Mouse (Mus musculus): ENCODE results near the gene Msh4. TPM values are rescaled to one million over a fixed set of nuclear protein-coding genes. Genes with fewer than 3 reads are reported as not detected.
"Not testable (repeated sequence)": the region's sequence is repeated elsewhere in the genome, so short reads cannot be mapped to it uniquely, and the experiment has no call there.

Gene Msh4
- polyA plus RNA-seq, 1 experiment: 0.09 TPM

DNA sequence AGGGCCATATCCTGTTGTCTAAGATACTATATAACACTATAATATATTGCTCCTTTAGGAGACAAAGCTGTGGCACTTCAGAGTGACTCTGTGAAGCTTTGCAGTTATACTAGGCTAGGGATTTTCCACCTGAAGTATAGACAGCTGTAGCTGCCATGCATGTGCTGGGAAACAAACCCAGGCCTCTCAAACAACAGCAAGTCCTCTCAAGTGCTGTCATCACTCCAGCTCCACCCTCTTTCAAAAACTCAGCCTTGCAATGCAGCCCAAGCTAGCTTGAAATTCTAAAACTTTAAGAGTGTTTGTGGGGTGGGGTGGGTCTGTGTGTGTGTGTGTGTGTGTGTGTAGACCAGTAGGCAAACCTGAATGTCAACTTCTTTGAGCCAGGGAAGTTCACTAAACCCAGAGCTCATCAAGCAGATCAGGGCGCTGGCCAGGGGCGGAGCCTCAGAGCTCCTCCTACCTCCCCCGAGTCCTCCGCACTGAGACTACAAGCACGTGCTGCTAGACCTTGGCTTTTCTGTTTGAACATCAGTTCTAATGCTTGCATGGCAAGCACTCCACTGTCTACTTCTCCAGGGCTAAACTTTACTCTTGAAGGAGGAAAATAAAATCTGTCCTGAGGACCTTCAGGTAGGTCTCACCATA is 56.4 kb downstream of the Msh4 start:
- no peak for DNase-seq (ENCODE audit: low read depth)

DNA sequence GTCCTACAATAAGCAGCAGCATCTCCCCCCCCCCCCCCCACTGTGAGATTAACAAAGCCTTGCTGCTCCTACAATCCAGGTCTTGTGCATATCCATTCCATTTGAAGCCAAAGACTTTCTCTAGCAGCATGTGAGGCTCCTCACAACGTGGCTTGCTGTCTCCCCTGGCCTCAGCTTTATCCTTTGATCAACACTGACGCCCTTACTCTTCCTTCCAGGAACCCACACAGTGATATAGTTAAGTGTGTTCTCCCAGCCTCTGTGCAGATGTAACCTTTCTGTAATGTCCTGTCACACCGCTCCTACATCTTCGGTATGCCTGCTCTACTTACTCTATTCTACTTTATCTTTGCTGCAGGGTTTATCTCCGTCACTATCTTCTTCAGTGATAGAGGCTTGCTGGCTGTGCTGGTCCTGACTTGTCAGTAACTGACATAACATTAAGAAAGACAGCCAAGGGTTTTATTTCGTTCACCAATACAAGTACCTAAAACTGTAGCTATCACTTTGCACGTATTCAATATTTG is 58.7 kb downstream of the Msh4 start:
- no peak for DNase-seq (ENCODE audit: low read depth)

DNA sequence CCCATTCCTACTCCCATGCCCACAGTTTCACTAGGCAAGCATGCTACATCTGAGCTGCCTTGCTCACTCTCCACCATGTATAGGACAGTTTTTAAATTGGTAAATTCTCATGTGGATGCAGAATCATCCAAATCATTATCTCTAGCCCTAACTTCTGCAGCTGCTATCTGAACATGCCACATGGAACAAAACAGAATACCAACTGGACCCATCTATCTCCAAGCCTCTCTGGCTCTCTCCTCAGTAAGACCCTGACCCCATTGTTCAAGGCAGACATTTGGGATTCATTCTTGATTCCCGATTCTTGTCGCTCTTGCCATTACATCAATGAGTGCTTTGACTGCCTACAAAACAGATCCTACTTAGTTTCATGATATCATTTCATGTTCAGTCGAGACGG is 59.8 kb downstream of the Msh4 start:
- DNase-seq (ENCODE audit: low read depth): no peak

- no peak for DNase-seq (ENCODE audit: low read depth)
These were observed 60.4 kb downstream of the Msh4 start for GRCm38 (mm10) chr3:153845500-153845899.

DNA sequence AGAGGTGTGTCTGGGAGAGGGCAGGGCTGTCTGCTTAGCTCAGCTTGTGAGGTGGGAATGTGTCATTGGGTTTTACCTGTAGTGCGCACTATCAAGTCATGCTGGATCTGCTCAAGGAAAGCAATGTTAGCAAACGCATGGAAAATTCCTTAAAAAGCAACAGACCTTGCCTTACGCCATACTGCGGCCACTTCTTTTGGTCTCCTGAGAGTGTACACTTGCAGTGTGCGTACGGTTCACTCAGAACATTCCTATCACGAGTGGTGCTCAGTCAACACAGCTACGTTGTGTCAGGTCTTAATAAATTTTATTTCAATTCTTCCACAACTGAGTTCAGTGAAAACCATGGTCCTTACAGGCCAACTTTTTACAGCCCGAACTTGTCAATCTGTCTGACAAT is 61.2 kb downstream of the Msh4 start:
- DNase-seq (ENCODE audit: low read depth): no peak

GRCm38 (mm10) chr3:153844030-153844429 is 61.9 kb downstream of the Msh4 start, which contains the start of gene Asb17:
TSS of gene Asb17 (plus strand) at chr3:153844209.
- no peak for DNase-seq (ENCODE audit: low read depth)

- DNase-seq (ENCODE audit: low read depth): no peak
These were observed 68.3 kb downstream of the Msh4 start for GRCm38 (mm10) chr3:153837593-153837992.

DNA sequence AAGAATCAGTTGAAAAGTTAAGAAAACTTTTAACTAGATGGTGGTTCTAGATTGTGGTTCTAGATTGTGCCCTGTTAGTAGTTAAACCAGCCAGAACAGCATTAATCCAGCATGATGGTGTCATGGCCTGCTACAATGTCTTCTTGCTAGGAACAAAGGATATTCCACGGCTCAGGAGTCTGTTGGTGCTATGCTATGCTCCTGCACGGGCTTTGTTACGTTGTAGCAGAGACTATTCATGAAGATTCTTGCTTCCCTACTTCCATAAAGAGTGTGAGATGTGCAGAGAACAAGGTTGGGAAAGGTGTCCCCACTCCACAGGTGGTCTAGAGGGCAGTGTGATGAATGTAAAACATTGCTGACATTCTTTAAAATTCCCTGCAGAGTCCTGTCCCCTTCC is 69.6 kb downstream of the Msh4 start:
- no peak for DNase-seq (ENCODE audit: low read depth)

DNA sequence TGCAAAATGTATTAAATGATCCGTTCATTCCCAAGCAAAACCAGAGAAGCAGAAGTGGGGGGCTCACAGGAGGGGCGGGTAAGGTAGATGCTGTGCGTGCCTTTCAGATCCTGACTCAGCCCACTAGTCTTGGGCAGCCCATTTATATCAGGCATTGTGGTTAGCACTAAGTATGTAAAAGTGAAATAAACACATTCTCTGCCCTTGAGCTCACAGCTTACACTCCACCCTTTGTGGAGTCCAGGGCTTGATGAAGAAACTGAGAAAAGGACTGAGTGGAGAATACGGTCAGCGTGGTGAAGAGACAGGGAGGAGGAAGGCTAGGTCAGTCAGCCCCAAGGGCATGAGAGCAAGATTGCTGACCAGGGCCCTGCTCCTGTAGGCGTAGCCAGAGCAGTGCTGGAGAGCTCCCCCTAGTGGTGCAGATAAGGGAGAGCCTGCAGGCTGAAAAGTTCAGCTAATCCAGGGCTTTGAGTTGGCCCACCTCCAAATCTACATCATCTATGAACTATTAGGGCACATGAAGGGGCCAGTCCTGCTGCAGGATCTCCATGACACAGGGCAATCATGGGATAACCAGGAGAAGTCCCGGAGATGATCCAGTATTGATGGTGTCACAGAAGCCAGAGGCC is 70.4 kb downstream of the Msh4 start:
- no peak for DNase-seq (ENCODE audit: low read depth)

GRCm38 (mm10) chr3:153834071-153834470 is 71.9 kb downstream of the Msh4 start:
- DNase-seq (ENCODE audit: low read depth): no peak

- DNase-seq (ENCODE audit: low read depth): no peak
These were observed 73.3 kb downstream of the Msh4 start for GRCm38 (mm10) chr3:153832654-153832945.

DNA sequence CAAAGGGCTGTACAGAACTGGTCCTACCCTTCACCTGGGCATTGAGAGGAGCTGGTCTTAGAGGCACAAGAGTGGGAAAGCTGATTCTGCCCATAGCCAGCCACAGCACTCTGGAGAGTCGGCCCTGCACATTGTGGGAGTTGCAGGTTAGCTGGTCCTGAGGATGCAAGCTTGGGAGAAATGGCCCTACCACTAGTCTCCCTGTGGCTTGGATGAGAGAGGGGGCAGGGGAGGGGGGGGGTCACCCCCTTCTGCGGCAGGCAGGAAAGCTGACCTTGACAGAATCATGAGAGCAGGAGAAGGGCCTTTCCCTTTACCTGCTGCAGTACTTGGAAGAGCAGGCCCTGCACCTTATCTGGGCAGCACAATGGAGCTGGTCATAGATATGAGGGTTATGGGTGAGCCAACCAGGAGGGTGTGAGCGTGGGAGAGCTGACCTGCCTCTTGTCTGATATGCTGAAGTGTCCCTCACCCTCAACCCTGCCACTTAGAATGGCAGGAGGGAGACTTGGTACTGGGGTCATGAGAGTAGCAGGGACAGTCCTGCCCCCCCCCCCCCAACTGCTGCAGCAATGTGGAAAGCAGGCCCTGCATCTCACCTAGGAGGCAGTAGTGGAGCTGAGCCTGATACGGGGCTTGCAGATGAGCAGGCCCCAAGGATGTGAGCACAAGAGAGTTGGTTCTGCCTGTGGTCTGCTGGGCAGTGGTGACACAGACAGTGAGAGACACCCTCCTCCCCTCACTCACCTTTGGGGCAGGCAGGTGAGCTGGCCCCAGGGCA is 73.9 kb downstream of the Msh4 start:
- DNase-seq (ENCODE audit: low read depth): no peak

DNA sequence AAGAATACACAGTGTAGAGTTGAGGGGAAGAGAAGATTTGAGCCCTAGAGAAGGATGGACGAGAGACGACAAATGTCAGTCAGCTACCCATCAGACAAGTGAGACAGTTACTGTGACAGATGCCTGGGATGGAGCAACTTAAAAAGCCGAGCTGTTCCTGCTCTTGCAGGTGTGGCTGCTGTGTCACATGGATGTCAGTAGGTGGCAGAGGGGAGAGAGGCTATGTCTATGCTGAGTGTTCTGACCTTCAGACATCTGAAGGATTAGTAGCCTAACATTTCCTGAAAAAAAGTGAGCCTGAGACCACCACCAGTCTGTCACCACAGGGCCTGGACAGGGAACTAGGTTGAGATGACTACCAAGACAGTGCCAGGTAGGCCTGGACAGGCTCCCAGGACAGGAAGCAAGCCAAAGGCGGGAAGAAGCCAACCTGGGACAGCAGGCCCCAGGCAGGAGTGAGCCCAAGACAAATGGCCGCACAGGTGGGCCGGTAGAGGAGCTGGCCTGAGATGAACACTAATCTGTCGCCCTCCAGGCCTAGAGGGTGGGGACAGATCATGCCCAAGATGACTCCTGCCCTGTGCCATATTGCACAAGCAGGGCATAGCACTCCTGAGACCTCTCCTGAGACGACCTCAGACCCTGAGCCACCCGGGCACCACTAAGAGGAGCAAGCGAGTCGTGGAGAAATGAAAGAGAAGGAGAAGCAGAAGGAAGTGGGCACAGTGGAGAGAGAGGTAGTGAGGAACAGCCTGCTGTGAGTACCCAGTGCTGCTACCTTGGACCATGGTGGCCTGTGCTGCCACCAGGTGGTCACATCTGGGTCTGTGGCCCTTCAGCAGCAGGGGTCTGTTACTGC is 74.7 kb downstream of the Msh4 start:
- no peak for DNase-seq (ENCODE audit: low read depth)

- DNase-seq (ENCODE audit: low read depth): not testable (repeated sequence)
These were observed 76.2 kb downstream of the Msh4 start for GRCm38 (mm10) chr3:153829788-153830187.

- DNase-seq (ENCODE audit: low read depth): no peak
These were observed 79.3 kb downstream of the Msh4 start for GRCm38 (mm10) chr3:153826616-153827015.

- no peak for DNase-seq (ENCODE audit: low read depth)
These were observed 80.7 kb downstream of the Msh4 start for GRCm38 (mm10) chr3:153825197-153825596.

GRCm38 (mm10) chr3:153823671-153824515 is 82.0 kb downstream of the Msh4 start:
- no peak for DNase-seq (ENCODE audit: low read depth)

- DNase-seq (ENCODE audit: low read depth): no peak
These were observed 86.5 kb downstream of the Msh4 start for GRCm38 (mm10) chr3:153819438-153819837.

- no peak for DNase-seq (ENCODE audit: low read depth)
These were observed 87.2 kb downstream of the Msh4 start for GRCm38 (mm10) chr3:153818723-153819122.

DNA sequence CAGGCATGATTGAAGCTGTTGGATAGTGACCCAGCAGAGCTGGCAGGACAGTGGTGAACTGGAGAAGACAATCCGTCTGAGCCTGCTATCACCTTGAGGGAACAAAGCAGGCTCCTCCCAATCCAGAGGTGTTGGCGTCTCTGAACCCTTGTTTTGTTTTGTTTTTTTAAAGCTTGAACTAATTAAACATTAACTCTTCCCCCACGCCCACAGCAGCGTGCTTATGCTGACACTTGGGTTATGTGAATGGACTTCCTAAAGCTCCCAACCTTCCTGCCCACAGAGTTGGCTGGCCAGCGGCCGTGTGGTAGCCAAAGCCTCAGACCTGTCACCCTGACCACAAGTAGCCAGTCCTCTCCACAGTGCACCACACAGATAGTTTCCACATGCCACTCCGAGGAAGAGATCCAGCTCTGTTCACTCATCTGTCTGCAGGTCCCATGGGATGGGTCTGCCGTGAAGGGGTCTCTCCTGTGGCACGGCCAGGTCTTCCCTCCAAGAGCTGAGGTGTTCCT is 88.5 kb downstream of the Msh4 start:
- DNase-seq (ENCODE audit: low read depth): no peak

DNA sequence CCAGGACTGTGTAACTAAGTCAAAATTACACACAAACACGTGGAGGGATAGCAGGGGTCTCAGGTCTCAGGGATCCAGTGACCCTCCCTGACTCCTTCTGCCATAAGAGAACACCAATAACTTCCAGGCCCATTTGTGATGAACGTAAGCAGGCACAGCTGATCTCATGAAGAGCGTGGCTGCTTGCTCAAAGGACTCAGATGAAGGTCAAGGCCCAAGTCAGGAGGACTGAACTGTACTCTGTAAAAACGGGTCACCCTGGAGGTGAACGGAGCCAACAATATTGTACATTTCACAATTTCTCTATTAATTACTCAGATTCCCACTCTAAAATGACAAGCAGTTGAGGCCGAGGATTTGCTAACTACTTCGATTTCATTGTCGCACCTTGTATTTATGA is 91.9 kb downstream of the Msh4 start:
- no peak for DNase-seq (ENCODE audit: low read depth)
